16 mouse cellular contexts compared by ENCODE assay signal in the genomic region with DNA sequence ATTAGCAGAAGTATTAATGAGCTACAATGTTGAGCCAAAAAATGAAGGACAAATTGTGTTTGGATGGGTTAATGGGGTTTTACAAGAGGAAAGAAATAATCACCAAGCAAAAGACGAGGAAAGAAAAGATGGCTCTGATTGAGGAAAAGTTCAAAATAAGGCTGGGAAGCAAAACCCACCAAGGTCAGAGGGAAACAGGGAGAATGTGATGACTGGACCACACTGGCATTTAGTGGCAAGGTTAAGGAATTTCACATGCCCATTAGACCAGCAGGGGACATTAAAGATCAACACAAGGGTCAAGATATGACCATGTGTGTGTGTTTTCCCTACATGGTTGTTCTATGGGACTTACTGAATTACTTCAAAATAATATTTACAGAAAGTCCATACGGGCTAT.
DNase-seq lines count a peak whose midpoint lies in the region.
"Had no signal": no experiment of that assay in that cellular context is flagged by ENCODE, and none has a peak within 500 bp of the region (broad histone marks: within the 10 kb centered on the region; RNA-seq: fewer than 3 reads in every experiment).

No protein-coding gene starts in this region.

- peak; percentile 3 for DNase-seq in kidney, adult 9 months
- no peak for DNase-seq in kidney, postnatal 25 days
- peak; percentile 89 for DNase-seq in Muller cell, postnatal 12 days (ENCODE audit: inconsistent ontology term)
- peak; percentile 19 for DNase-seq in mesoderm, embryonic 11.5 days (ENCODE audit: low read depth, low spot score)
- DNase-seq in thymus, postnatal 25 days, result no peak
- DNase-seq in natural killer cell, adult 2 months (ENCODE audit: low spot score in 2 of 2), result no peak
- DNase-seq: adrenal gland, adult 8-10 months; adrenal gland, postnatal 14 days; adrenal gland, postnatal 36 days; B cell, adult 2 months; cerebellum, adult 11-12 months; cerebellum, adult 2 months; cerebellum, adult 9-10 months; cerebellum, postnatal 10 days; cerebellum, postnatal 25 days; forebrain, postnatal 0 days had no signal

Comparison
In these comparisons a context has a peak if more than half of its experiments do, and no peak if none do; other contexts are left out.
1. DNase-seq: peak in kidney, adult 9 months (single experiment), Muller cell, postnatal 12 days (single experiment) and mesoderm, embryonic 11.5 days (single experiment); none in kidney, postnatal 25 days (0 of 2), thymus, postnatal 25 days (single experiment) and natural killer cell, adult 2 months (0 of 2).